Mouse (Mus musculus) embryonic stem cell, embryonic (primary cell): ENCODE measurements around the gene Eif2s1.

Experiments
- CTCF ChIA-PET, 4 experiments: fragments of 300-600 bp in 2 of 4; fragments of 350-600 bp in 2 of 4; sonication (Branson Sonifier 250); formaldehyde crosslinking; loops; one replicate each; lab custom pipeline; 2022; ENCODE audit warnings: inconsistent platforms in 2 of 4; lab: Charles Lee
- POLR2A ChIA-PET, 4 experiments: fragments of 300-600 bp in 2 of 4; fragments of 350-600 bp in 2 of 4; sonication (Branson Sonifier 250); formaldehyde crosslinking; loops; one replicate each; lab custom pipeline; 2022; ENCODE audit warnings: antibody characterized with exemption in 4 of 4, inconsistent platforms in 1 of 4; lab: Charles Lee

The Eif2s1 gene

DNA sequence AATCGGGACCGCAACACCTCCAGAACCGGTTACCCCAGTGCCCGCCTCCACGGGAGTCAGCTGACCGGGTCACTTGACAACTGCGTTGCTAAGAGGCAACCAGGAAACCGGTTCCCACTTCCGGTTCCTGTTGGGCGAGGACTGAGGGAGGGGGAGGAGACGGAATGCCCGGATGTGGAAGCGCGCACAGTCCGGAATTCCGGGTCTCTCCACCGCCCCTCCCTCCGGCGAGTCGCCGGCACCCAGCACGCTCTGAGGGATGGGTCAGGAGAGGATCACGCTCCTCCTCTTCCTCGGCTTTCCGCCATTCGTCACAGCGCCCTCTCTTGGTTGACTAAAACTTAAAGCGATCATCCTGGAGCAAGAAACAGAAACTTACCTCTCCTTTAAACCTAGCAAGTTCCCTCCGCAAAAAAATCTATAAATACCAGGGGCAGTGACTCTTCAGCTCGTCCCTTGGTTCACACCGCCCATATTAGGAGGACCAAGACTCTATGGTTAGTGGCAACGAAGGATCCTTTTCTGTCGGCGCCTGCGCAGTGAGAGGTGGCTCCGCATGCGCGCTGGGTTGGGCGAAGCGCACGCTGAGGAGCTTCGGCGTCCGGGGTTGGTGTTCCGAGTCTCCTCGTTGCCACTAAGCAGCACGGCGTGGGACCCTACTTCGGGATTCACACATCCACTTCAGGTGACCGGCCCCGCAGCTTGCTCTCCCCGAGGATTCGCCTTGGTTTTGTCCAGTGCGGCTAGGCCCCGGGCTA, at the start of gene Eif2s1, which contains the start of gene Atp6v1d:
Gene Eif2s1, plus strand, starts transcription at position 324 of the 758 bp plus-strand sequence.
Gene Atp6v1d, minus strand, starts transcription at position 143 of the 758 bp plus-strand sequence.
- POLR2A ChIA-PET, result interaction anchor here (0.5 to 2.5 kb wide), 36 partner anchors 10 to 1575 kb away, joined by 3 to 18 read pairs (median 4); partner anchors contain the start of genes Gphn (in 2 of the 4), Dcaf5 (in 1 of the 4), Pigh (in 1 of the 4) and Rad51b (in 1 of the 4)

DNA sequence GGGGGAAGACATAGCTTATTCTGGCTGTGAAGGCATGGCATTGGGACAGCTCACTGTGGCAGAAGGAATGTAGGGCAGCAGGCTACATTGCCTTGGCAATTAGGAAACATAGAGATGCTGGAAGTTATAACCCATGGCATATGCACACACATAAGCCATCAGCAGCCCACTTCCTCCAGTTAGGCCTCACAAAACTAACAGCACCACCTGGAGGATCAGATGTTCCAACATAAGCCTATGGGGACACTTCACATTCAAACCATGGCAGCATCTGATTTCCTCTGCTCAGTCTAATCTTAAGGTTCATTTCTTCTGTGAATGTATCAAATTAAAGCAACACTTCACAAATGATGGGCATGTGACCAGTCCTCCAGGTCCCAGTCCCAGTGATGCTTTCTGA, 47.2 kb upstream of the Eif2s1 start:
- CTCF ChIA-PET, result no interaction called here
- POLR2A ChIA-PET, result no interaction called here

More for the DNA sequence above, at the start of gene Eif2s1, which contains the start of gene Atp6v1d:
- CTCF ChIA-PET, result interaction anchor here in 3 of 4 experiments (0.7 to 1.5 kb wide), 7 partner anchors 10 to 185 kb away, joined by 3 to 7 read pairs (median 3); no protein-coding TSS in a partner anchor

DNA sequence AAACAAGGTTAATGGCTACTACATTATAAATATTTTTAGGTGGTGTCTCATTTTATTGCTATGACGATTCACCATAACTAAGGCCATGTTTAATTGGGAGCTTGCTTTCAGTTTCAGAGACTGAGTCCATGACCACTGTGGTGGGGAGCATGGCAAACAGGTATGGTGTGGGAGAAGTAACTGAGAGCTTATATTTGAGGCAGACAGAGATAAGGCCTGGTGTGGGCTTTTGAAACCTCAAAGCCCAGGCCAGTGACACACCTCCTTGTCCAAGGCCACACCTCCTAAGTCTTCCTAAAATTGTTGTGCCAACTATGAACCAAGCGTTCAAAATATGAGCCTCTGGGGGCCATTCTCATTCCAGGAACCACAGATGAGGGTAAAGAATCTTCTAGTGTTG, 27.1 kb upstream of the Eif2s1 start:
- ChIA-PET CTCF (no interaction called here), POLR2A (no interaction called here)

DNA sequence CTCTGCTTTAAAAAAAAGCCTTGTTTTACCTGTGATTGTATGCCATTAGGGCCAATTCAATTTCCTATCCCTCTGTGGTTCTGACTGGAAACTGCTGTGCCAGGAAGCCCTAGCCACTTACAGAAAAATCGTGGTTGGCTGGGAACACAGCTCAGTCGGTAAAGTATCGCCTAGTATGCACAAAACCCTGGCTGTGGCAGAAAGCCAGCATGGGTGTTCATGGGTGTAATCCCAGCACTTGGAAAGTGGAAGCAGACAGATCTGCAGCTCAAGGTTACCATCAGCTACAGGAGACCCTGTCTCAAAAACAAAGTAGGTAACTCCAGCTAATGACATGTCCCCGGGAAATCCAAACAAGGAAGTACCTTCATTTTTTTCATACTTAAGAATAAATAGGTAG, 21.7 kb upstream of the Eif2s1 start:
- ChIA-PET CTCF (no interaction called here), POLR2A (interaction anchor here in 1 of 4 experiments (1.0 to 2.1 kb wide), 2 partner anchors 19 to 48 kb away, joined by 3 to 14 read pairs; no protein-coding TSS in a partner anchor)

DNA sequence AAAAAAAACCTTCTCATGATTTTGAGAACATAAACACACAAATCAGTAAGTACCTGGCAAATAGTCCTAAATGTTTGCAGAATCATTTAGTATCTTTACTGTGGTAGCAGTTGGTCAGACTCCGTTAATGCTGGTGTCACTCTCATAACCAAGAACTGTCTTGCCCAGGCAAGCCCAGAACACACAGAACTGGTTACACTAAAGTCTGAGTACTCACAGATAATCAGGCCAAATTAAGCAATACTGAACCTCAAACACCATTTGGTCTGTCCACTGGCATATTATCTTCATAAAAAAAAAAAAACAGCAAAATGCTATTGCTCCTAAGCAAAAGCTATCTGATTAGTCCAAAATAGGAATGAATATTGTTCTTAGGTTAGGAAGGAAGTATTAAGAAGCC, 19.2 kb upstream of the Eif2s1 start:
- POLR2A ChIA-PET, result interaction anchor here in 2 of 4 experiments (0.6 to 1.3 kb wide), 5 partner anchors 9 to 455 kb away, joined by 3 to 5 read pairs (median 3); partner anchors contain the start of gene Rad51b (in 1 of the 2)
- CTCF ChIA-PET, result interaction anchor here in 1 of 4 experiments (0.6 to 1.7 kb wide), 2 partner anchors 20 to 201 kb away, joined by 3 to 5 read pairs; partner anchors contain the start of gene Eif2s1

DNA sequence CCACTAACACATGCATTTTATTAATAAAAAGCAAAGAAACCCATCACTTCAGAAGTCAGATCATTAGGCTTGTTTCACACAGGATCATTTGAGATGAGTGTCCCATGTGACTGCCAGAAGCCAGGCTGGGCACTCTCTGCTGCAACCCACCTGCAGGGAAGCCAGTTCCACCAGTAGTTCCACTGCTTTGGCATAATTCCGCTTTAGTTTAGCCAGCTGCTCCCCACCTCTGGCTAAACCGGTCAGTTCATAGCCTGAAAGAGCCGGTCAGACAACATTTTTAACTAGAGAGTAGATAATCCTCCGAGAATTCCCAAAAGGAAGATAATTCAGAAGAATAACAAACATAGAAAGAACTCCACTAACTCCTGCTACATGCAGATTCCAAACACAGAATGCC, 13.4 kb upstream of the Eif2s1 start:
- CTCF ChIA-PET, result no interaction called here
- POLR2A ChIA-PET, result interaction anchor here in 2 of 4 experiments (1.1 to 1.6 kb wide), 5 partner anchors 10 to 21 kb away, joined by 3 to 5 read pairs (median 3); partner anchors contain the start of genes Atp6v1d (in 1 of the 2) and Eif2s1 (in 1 of the 2)

DNA sequence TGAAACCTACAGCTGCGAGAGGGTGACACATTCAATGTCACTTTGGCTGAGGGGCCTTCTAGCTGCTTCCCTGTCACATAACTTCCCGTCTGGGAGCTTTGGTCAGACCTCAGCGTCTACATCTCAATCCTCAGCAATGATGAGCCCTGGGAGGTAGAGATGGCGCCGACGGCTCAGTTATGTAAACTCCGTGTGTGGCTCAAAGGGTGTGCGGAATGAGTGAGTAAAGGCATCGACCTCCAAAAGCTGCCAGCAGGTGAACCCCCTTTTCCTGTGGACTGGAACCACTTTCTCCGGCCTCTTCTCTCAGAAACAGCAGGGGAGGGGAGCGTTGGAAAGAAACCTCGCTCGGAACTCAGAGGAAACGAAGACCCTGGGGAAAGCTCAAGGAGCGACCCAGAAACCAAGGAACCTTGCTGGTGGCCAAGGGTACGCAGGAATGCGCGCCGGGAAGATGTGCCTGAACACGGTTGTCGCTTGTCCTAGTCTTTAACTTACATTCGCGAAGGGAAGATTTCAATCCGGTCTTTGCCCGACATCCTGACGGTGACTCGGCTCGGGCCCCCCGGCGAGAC, 611 bp upstream of the Eif2s1 start:
- ChIA-PET CTCF (interaction anchor here in 2 of 4 experiments (1.1 to 1.5 kb wide), 4 partner anchors 10 to 162 kb away, joined by 3 to 7 read pairs (median 4); no protein-coding TSS in a partner anchor), POLR2A (interaction anchor here in 3 of 4 experiments (0.6 to 2.5 kb wide), 26 partner anchors 8 to 635 kb away, joined by 3 to 18 read pairs (median 4); partner anchors contain the start of genes Gphn (in 2 of the 3) and Rad51b (in 1 of the 3))

DNA sequence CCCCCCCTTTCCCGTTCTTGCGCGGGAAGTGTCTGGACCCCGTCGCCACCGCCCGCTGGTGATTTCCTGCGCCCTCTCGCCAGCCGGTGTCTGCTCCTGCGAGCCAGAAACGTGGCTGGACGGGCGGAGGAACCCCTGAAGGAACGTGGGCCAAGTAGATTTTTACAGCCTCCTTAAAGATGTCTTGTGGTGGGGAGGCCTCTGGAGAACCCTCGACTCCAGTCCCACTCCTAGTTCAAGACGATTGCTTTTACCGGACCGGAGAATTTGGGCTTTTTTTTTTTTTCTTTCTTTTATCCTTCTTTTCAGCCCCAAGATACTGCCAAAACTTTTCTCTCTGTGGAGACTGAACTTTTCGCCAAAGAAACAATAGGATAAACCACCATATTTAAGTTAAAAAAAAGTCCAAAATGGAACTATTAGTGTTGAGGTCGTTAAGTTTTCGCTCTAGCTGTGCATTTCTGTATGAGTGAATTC, 673 bp downstream of the Eif2s1 start:
- CTCF ChIA-PET, result interaction anchor here in 3 of 4 experiments (0.7 to 1.5 kb wide), 8 partner anchors 9 to 184 kb away, joined by 3 to 7 read pairs (median 3); no protein-coding TSS in a partner anchor
- POLR2A ChIA-PET, result interaction anchor here (0.5 to 2.5 kb wide), 32 partner anchors 9 to 1574 kb away, joined by 3 to 18 read pairs (median 4); partner anchors contain the start of genes Gphn (in 2 of the 4), Dcaf5 (in 1 of the 4), Pigh (in 1 of the 4) and Rad51b (in 1 of the 4)

DNA sequence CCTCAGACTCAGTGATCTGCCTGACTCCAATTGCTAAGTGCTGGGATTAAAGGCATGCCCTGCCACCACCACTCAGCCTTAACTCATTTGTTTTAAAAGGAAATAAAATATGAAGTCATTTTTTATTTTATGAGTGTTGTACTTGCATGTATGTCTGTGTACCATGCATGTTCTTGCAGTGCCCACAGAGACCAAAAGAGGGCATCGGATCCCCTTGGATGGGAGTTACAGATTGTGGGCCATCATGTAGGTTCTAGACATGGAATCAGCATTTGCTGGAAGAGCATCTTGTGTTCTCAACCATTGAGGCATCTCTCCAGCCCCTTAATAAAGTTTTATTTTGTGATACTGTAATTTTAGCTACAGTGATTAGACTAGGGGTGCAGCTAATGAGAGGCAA, 3.8 kb downstream of the Eif2s1 start:
- ChIA-PET POLR2A (interaction anchor here in 2 of 4 experiments (0.6 to 3.7 kb wide), 5 partner anchors 9 to 23 kb away, joined by 4 to 20 read pairs (median 4); no protein-coding TSS in a partner anchor), CTCF (interaction anchor here in 1 of 4 experiments (0.6 to 1.2 kb wide), 2 partner anchors 22 to 53 kb away, joined by 4 to 6 read pairs; no protein-coding TSS in a partner anchor)

DNA sequence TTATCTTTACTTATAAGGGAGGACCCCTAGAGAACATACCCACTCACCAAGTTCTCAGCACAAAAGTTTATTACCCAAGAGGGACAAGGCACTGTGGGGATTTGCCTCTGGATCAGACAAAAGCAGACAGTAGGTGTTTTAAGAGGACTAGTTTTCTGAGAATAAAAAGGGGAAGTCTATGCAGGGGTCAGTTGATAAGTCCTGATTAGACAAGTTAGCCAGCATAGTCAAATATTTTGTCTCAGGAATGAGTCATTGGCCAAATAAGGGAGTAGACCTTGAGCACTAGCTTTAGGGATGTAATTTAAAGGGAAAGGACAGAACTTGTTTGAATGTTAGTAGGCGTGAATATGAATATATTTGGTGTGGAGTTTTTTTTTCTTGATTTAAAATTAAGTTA, 6.5 kb downstream of the Eif2s1 start:
- POLR2A ChIA-PET, result no interaction called here
- CTCF ChIA-PET, result interaction anchor here in 1 of 4 experiments (0.5 kb wide), 1 partner anchor 782 kb away, joined by 3 read pairs; no protein-coding TSS in a partner anchor

DNA sequence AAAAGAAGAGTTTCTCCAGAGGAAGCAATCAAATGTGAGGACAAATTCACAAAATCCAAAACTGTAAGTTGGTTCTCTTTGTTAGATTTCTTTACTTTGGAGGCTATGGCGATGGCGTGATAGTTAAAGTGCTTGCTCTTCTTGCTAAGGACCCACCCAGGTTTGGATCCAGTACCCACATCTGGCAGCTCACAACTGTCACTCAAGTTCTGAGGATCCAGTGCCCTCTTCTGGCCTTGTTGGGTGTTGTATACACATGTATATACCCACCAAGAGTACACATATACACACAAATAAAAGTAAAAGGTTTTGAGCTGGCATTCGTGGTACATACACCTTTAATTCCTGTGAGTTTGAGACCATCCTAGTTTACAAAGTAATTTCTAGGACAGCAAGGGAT, 13.0 kb downstream of the Eif2s1 start:
- CTCF ChIA-PET, result interaction anchor here in 2 of 4 experiments (0.5 to 1.1 kb wide), 2 partner anchors 12 to 16 kb away, joined by 3 read pairs; no protein-coding TSS in a partner anchor
- POLR2A ChIA-PET, result interaction anchor here in 3 of 4 experiments (0.5 to 3.9 kb wide), 6 partner anchors 9 to 162 kb away, joined by 3 to 15 read pairs (median 7); partner anchors contain the start of genes Atp6v1d (in 1 of the 3) and Eif2s1 (in 1 of the 3)

DNA sequence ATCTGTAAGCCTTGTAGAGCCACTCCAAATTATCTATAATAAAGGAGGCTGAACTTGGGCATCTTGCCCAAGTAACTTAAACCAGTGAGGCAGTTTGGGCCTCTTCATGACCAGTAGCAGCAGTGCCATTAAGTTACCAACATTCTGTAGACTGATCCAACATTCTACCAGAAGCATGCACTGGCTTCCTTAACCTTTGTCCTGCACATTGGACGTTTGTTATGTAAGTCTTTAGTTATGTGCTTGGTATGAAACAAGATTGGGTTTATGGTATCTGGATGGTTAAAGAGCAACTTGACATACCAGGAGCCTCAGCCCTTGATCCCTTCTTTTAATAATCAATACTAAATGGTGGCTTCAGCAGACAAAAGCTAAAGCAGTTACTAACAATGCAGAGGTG, 28.4 kb downstream of the Eif2s1 start:
- CTCF ChIA-PET, result no interaction called here

DNA sequence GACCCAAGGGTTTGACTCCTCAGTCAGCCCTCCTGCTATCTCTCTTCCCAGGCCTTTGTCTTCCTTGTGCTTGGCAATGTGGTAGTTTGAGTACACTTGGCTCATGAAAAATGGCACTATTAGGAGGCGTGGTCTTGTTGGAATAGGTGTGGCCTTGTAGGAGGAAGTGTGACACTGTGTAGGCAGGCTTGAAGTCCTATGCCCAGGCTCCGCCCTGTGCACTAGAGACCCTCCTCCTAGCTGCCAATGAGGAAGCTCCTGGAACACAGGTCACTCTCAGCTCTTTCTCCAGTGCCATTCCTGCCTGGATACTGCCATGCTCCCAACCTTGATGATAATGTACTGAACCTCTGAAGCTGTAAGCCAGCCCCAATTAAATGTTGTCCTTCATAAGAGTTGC, 29.5 kb downstream of the Eif2s1 start:
- ChIA-PET CTCF (interaction anchor here in 1 of 4 experiments (0.7 kb wide), 1 partner anchor 353 kb away, joined by 3 read pairs; no protein-coding TSS in a partner anchor), POLR2A (interaction anchor here in 3 of 4 experiments (0.6 to 2.6 kb wide), 8 partner anchors 10 to 1629 kb away, joined by 3 to 10 read pairs (median 3); partner anchors contain the start of genes Atp6v1d (in 1 of the 3) and Eif2s1 (in 1 of the 3))

More for the DNA sequence above, 28.4 kb downstream of the Eif2s1 start:
- POLR2A ChIA-PET, result interaction anchor here in 1 of 4 experiments (0.6 to 2.6 kb wide), 5 partner anchors 9 to 768 kb away, joined by 3 to 10 read pairs (median 3); partner anchors contain the start of genes Atp6v1d and Eif2s1

DNA sequence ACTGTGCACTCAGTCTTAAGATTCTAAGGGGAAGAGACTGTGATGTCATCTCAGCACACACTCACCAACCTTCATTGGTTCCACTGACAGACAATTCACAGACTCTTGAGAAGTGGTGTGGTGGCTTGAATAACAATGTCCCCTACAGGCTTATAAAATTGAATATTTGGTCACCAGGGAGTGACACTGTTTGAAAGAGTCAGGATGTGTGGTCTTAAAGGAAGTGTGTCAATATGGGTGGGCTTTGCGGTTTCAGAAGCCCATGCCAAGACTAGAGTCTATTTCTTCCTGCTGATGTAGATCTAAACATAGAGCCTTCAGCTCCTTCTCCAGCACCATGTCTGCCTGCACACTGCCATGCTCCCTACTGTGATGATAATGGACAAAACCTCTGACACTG, 36.2 kb downstream of the Eif2s1 start:
- CTCF ChIA-PET, result interaction anchor here in 2 of 4 experiments (0.9 to 1.0 kb wide), 2 partner anchors 20 to 21 kb away, joined by 3 read pairs; no protein-coding TSS in a partner anchor
- POLR2A ChIA-PET, result interaction anchor here in 1 of 4 experiments (0.6 to 1.5 kb wide), 3 partner anchors 9 to 85 kb away, joined by 3 to 7 read pairs (median 4); partner anchors contain the start of genes Atp6v1d and Eif2s1

DNA sequence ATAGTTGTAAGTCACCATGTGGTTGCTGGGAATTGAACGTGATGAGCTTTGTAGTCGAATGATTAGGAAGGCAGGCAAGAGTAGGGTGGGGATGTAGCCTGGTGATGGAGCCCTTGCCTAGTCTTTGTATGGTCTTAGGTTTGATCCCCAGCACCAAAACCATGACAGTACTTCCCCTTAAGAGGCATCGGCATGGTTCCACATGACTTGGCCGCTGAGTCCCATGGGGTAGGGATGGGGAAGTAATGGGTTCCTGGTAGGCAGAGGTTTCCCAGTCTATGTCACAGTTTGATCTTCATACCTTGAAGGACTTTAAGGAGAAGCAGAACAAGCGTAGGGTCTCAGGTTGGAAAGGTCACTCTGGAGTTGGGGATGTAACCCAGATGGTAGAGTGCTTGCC, 39.8 kb downstream of the Eif2s1 start:
- POLR2A ChIA-PET, result interaction anchor here in 1 of 4 experiments (1.2 to 1.6 kb wide), 2 partner anchors 12 to 14 kb away, joined by 3 to 4 read pairs; no protein-coding TSS in a partner anchor

DNA sequence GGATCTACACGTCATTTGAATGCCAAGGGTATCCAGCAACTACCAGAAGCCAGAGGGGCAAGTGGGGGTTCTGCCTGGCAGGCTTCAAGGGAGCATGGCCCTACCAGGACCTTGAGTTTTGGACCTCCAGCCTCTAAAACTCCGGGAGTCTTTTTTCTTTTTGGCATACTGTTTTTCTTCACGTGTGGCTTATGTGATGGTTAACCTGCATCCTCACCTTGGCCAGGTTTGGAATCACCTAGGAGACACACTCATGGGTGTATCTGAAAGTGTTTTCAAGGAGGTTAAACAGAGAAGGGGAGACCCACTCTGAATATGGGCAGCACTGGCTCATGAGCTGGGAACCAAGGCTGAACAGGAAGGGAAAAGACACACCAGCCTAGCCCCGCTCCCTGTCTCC, 41.7 kb downstream of the Eif2s1 start:
- ChIA-PET POLR2A (interaction anchor here in 1 of 4 experiments (1.1 kb wide), 1 partner anchor 27 kb away, joined by 3 read pairs; no protein-coding TSS in a partner anchor), CTCF (interaction anchor here in 2 of 4 experiments (1.1 to 1.2 kb wide), 2 partner anchors 9 to 16 kb away, joined by 3 read pairs; no protein-coding TSS in a partner anchor)

More for the DNA sequence above, 39.8 kb downstream of the Eif2s1 start:
- CTCF ChIA-PET, result no interaction called here

DNA sequence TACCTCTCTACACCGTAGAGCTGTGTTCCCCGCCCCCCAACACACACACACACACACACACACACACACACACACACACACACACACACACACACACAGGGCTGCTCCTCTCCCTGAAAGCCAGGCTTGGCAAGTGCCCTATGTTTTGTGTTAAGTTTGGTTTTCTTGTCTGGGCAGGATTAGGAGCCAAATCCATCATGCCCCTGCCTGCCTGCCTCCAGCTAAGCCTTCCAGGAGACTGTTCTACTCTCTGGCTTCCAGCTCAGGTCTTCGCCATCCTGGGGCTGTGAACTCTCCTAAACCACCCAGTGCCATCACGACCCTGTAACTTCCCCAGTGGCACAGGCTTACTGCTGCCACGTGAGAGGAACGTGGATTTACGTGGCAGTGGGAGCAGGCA, 42.9 kb downstream of the Eif2s1 start:
- ChIA-PET POLR2A (interaction anchor here (0.5 to 1.1 kb wide), 11 partner anchors 10 to 590 kb away, joined by 3 to 4 read pairs (median 3); partner anchors contain the start of gene Eif2s1 (in 1 of the 4)), CTCF (interaction anchor here in 3 of 4 experiments (0.6 to 1.2 kb wide), 4 partner anchors 14 to 621 kb away, joined by 3 read pairs; no protein-coding TSS in a partner anchor)
